Mouse (Mus musculus) hindbrain, embryonic 12.5 days (tissue): Measurements from ENCODE around the gene Pnpla6. TPM values are rescaled to one million over a fixed set of nuclear protein-coding genes. Genes with fewer than 3 reads are reported as not detected.

Source experiments
- ATAC-seq: fragments of 200-750 bp; cut with Nextera tagmentation; 2 replicates; pipeline ENCODE4 v1.8.0; 2017; ENCODE audit warnings: moderate TSS enrichment; ENCODE audit not compliant: low FRiP score
- H3K27ac ChIP-seq: fragments of 300-500 bp; sonication (generic); 2 replicates; pipeline ENCODE4 v1.5.1; 2016; ENCODE audit warnings: mild to moderate bottlenecking
- H3K27me3 ChIP-seq: fragments of 300-500 bp; sonication (generic); 2 replicates; pipeline ENCODE4 v1.6.1; 2016; ENCODE audit warnings: mild to moderate bottlenecking
- H3K36me3 ChIP-seq: fragments of 300-500 bp; sonication (generic); 2 replicates; pipeline ENCODE4 v1.6.1; 2016; ENCODE audit warnings: mild to moderate bottlenecking
- H3K4me1 ChIP-seq: fragments of 300-500 bp; sonication (generic); 2 replicates; pipeline ENCODE4 v1.6.1; 2016
- H3K4me2 ChIP-seq: fragments of 300-500 bp; sonication (generic); replicated peaks from 2 replicates; pipeline ENCODE4 v1.6.1; 2016; ENCODE audit warnings: mild to moderate bottlenecking
- H3K4me3 ChIP-seq: fragments of 300-500 bp; sonication (generic); 2 replicates; pipeline ENCODE4 v1.5.1; 2016; ENCODE audit warnings: mild to moderate bottlenecking
- H3K9ac ChIP-seq: fragments of 300-500 bp; sonication (generic); 2 replicates; pipeline ENCODE4 v1.6.1; 2016; ENCODE audit warnings: mild to moderate bottlenecking, moderate library complexity
- H3K9me3 ChIP-seq: fragments of 300-500 bp; sonication (generic); replicated peaks from 2 replicates; pipeline ENCODE4 v1.6.1; 2016; ENCODE audit warnings: mild to moderate bottlenecking
- WGBS: fragments of 180-500 bp; shearing (Covaris S2); methylation state at CpG from one replicate; pipeline ENCODE4 v1.1.7; 2016; 5-methylcytosine and 5-hydroxymethylcytosine counted together
- polyA plus RNA-seq: library from polyadenylated mRNA; unstranded; fragments of >200 nt; fragmentation: Nextera tagmentation; extraction: Ambion mirVana; gene quantifications from 2 replicates; pipeline ENCODE4 v1.2.1, GENCODE M21; 2016

Pnpla6 gene
- polyA plus RNA-seq, 1 experiment from 2014 or later, result 32.6 TPM

- H3K9ac ChIP-seq, result peak overlapping the region; percentile 69
- H3K4me1 ChIP-seq, result peaks cover 5% of the 10 kb centered on the region
- H3K27ac ChIP-seq, result peak overlapping the region; percentile 69
- H3K27me3 ChIP-seq, result no peaks in the 10 kb centered on the region
- H3K9me3 ChIP-seq, result no peaks in the 10 kb centered on the region
- WGBS, result under 1% methylated on average over 25 of the region's 25 CpGs
- H3K4me2 ChIP-seq, result peak overlapping the region; percentile 94
- H3K36me3 ChIP-seq, result peaks cover 27% of the 10 kb centered on the region
- ATAC-seq, result peak; percentile 57
- peak overlapping the region; percentile 52 for H3K4me3 ChIP-seq
Observed at GRCm38 (mm10) chr8:3515771-3516417, 710 bp downstream of the Pnpla6 start.

- H3K4me2 ChIP-seq, result peak overlapping the region; percentile 94
- WGBS, result 1% methylated on average over 36 of the region's 36 CpGs
- peaks cover 26% of the 10 kb centered on the region for H3K36me3 ChIP-seq
- H3K27me3 ChIP-seq, result no peaks in the 10 kb centered on the region
- H3K4me3 ChIP-seq, result peak overlapping the region; percentile 52
- H3K9me3 ChIP-seq, result no peaks in the 10 kb centered on the region
- ATAC-seq, result peak; percentile 91
- H3K9ac ChIP-seq, result peak overlapping the region; percentile 69
- peaks cover 5% of the 10 kb centered on the region for H3K4me1 ChIP-seq
- H3K27ac ChIP-seq, result peak overlapping the region; percentile 69
Observed at GRCm38 (mm10) chr8:3516450-3517116, 1.4 kb downstream of the Pnpla6 start.

- H3K9ac ChIP-seq, result peak overlapping the region; percentile 48; the same call in 1 of the 2 replicates
- H3K27ac ChIP-seq, result no peak overlapping the region
- peaks cover 5% of the 10 kb centered on the region for H3K4me1 ChIP-seq
- peaks cover 26% of the 10 kb centered on the region for H3K36me3 ChIP-seq
- no peaks in the 10 kb centered on the region for H3K9me3 ChIP-seq
- H3K4me2 ChIP-seq, result peak overlapping the region; percentile 94
- peak overlapping the region; percentile 52 for H3K4me3 ChIP-seq
- no peak for ATAC-seq
- 11% methylated on average over 16 of the region's 16 CpGs for WGBS
- H3K27me3 ChIP-seq, result no peaks in the 10 kb centered on the region
Observed at GRCm38 (mm10) chr8:3517117-3517495, 1.9 kb downstream of the Pnpla6 start.

GRCm38 (mm10) chr8:3522007-3522697, 7.0 kb downstream of the Pnpla6 start:
- Histone ChIP-seq H3K36me3 (peaks cover 43% of the 10 kb centered on the region), H3K9ac (no peak overlapping the region), H3K27me3 (no peaks in the 10 kb centered on the region), H3K4me1 (no peaks in the 10 kb centered on the region; the same call in 1 of the 2 replicates), H3K4me3 (no peak overlapping the region), H3K27ac (no peak overlapping the region), H3K9me3 (no peaks in the 10 kb centered on the region), H3K4me2 (no peak overlapping the region)
- whole genome bisulfite sequencing, result 93% methylated on average over 13 of the region's 13 CpGs
- ATAC-seq, result no peak

- H3K36me3 ChIP-seq, result peaks cover 40% of the 10 kb centered on the region
- no peak overlapping the region for H3K4me3 ChIP-seq
- H3K4me1 ChIP-seq, result no peaks in the 10 kb centered on the region
- H3K9ac ChIP-seq, result no peak overlapping the region
- no peaks in the 10 kb centered on the region for H3K9me3 ChIP-seq
- H3K4me2 ChIP-seq, result no peak overlapping the region
- H3K27ac ChIP-seq, result no peak overlapping the region
- H3K27me3 ChIP-seq, result no peaks in the 10 kb centered on the region
- WGBS, result 93% methylated on average over 5 of the region's 5 CpGs
- no peak for ATAC-seq
Observed at GRCm38 (mm10) chr8:3530816-3531215, 15.6 kb downstream of the Pnpla6 start.

- H3K36me3 ChIP-seq, result peaks cover 43% of the 10 kb centered on the region
- no peak overlapping the region for H3K4me3 ChIP-seq
- H3K4me2 ChIP-seq, result no peak overlapping the region
- H3K4me1 ChIP-seq, result no peaks in the 10 kb centered on the region
- no peaks in the 10 kb centered on the region for H3K27me3 ChIP-seq
- WGBS, result 95% methylated on average over 18 of the region's 18 CpGs
- H3K9ac ChIP-seq, result no peak overlapping the region
- H3K27ac ChIP-seq, result no peak overlapping the region
- no peak for ATAC-seq
- no peaks in the 10 kb centered on the region for H3K9me3 ChIP-seq
Observed at GRCm38 (mm10) chr8:3531936-3532335, 16.8 kb downstream of the Pnpla6 start.

- Histone ChIP-seq H3K4me2 (no peak overlapping the region), H3K27me3 (no peaks in the 10 kb centered on the region), H3K4me1 (no peaks in the 10 kb centered on the region), H3K9me3 (no peaks in the 10 kb centered on the region), H3K36me3 (peaks cover 68% of the 10 kb centered on the region), H3K9ac (no peak overlapping the region), H3K4me3 (no peak overlapping the region), H3K27ac (no peak overlapping the region)
- 63% methylated on average over 15 of the region's 15 CpGs for WGBS
- ATAC-seq, result no peak
Observed at GRCm38 (mm10) chr8:3536053-3536841, 21.1 kb downstream of the Pnpla6 start.

GRCm38 (mm10) chr8:3536940-3537339, 21.8 kb downstream of the Pnpla6 start:
- no peak for ATAC-seq
- WGBS, result 97% methylated on average over 9 of the region's 9 CpGs
- H3K9me3 ChIP-seq, result no peaks in the 10 kb centered on the region
- no peaks in the 10 kb centered on the region for H3K27me3 ChIP-seq
- peaks cover 66% of the 10 kb centered on the region for H3K36me3 ChIP-seq
- H3K27ac ChIP-seq, result no peak overlapping the region
- no peaks in the 10 kb centered on the region for H3K4me1 ChIP-seq
- no peak overlapping the region for H3K4me2 ChIP-seq
- no peak overlapping the region for H3K4me3 ChIP-seq
- no peak overlapping the region for H3K9ac ChIP-seq

GRCm38 (mm10) chr8:3537666-3538065, 22.5 kb downstream of the Pnpla6 start:
- Histone ChIP-seq H3K9me3 (no peaks in the 10 kb centered on the region), H3K4me2 (no peak overlapping the region), H3K4me1 (no peaks in the 10 kb centered on the region), H3K4me3 (no peak overlapping the region), H3K27ac (no peak overlapping the region), H3K9ac (no peak overlapping the region), H3K36me3 (peaks cover 65% of the 10 kb centered on the region), H3K27me3 (no peaks in the 10 kb centered on the region)
- ATAC-seq, result no peak
- 92% methylated on average over 26 of the region's 26 CpGs for WGBS

GRCm38 (mm10) chr8:3539146-3539545, 24.0 kb downstream of the Pnpla6 start:
- Histone ChIP-seq H3K27me3 (no peaks in the 10 kb centered on the region), H3K4me1 (no peaks in the 10 kb centered on the region), H3K27ac (no peak overlapping the region), H3K9ac (no peak overlapping the region), H3K4me3 (no peak overlapping the region), H3K9me3 (no peaks in the 10 kb centered on the region), H3K4me2 (no peak overlapping the region), H3K36me3 (peaks cover 78% of the 10 kb centered on the region)
- ATAC-seq, result no peak
- WGBS, result 81% methylated on average over 7 of the region's 7 CpGs

GRCm38 (mm10) chr8:3540076-3540475, 24.9 kb downstream of the Pnpla6 start:
- H3K9me3 ChIP-seq, result no peaks in the 10 kb centered on the region
- WGBS, result 94% methylated on average over 4 of the region's 4 CpGs
- no peak overlapping the region for H3K4me3 ChIP-seq
- ATAC-seq, result no peak
- no peak overlapping the region for H3K27ac ChIP-seq
- H3K4me2 ChIP-seq, result no peak overlapping the region
- peaks cover 83% of the 10 kb centered on the region for H3K36me3 ChIP-seq
- H3K27me3 ChIP-seq, result no peaks in the 10 kb centered on the region
- no peak overlapping the region for H3K9ac ChIP-seq
- no peaks in the 10 kb centered on the region for H3K4me1 ChIP-seq

GRCm38 (mm10) chr8:3546511-3546910, 31.3 kb downstream of the Pnpla6 start:
- 90% methylated on average over 2 of the region's 2 CpGs for WGBS
- no peak for ATAC-seq
- H3K4me2 ChIP-seq, result no peak overlapping the region

More at GRCm38 (mm10) chr8:3546511-3546910, 31.3 kb downstream of the Pnpla6 start:
- H3K9ac ChIP-seq, result no peak overlapping the region
- no peak overlapping the region for H3K4me3 ChIP-seq
- no peaks in the 10 kb centered on the region for H3K4me1 ChIP-seq
- H3K36me3 ChIP-seq, result peaks cover 37% of the 10 kb centered on the region
- H3K27me3 ChIP-seq, result no peaks in the 10 kb centered on the region
- H3K9me3 ChIP-seq, result no peaks in the 10 kb centered on the region
- no peak overlapping the region for H3K27ac ChIP-seq
